ENCODE assay signal across 21 mouse cellular contexts in genomic region chr5:74750501-74750900, GRCm38 (mm10). TPM values are rescaled to one million over a fixed set of nuclear protein-coding genes. Genes with fewer than 3 reads are reported as not detected.
A peak's percentile ranks its signal among the peaks of the same experiment; 100 is the strongest.
DNase-seq lines count a peak whose midpoint lies in the region; ATAC-seq lines count a peak whose summit lies in the region.
"Had no signal": no experiment of that assay in that cellular context is flagged by ENCODE, and none has a peak within 500 bp of the region (broad histone marks: within the 10 kb centered on the region; RNA-seq: fewer than 3 reads in every experiment).

No protein-coding gene starts in this region.

- no peak overlapping the region for H3K4me3 ChIP-seq in kidney, embryonic 16.5 days (ENCODE audit: low read length)
- H3K4me3 ChIP-seq in hindbrain, embryonic 10.5 days, result no peak overlapping the region
- H3K4me3 ChIP-seq: hindbrain, embryonic 13.5 days; intestine, embryonic 15.5 days; limb, embryonic 15.5 days; megakaryocyte, embryonic 14.5 days; neural tube, embryonic 12.5 days had no signal

- H3K36me3 ChIP-seq in kidney, embryonic 16.5 days (ENCODE audit: insufficient read depth, low read length), result no peaks in the 10 kb centered on the region
- no peaks in the 10 kb centered on the region for H3K36me3 ChIP-seq in hindbrain, embryonic 10.5 days
- H3K36me3 ChIP-seq: hindbrain, embryonic 13.5 days; intestine, embryonic 15.5 days; limb, embryonic 15.5 days; neural tube, embryonic 12.5 days had no signal

- no peak overlapping the region for H3K9ac ChIP-seq in kidney, embryonic 16.5 days (replicated peaks; ENCODE audit: low read length)
- H3K9ac ChIP-seq: hindbrain, embryonic 13.5 days; intestine, embryonic 15.5 days; limb, embryonic 15.5 days; liver, postnatal 0 days; neural tube, embryonic 12.5 days had no signal

- H3K9me3 ChIP-seq in kidney, embryonic 16.5 days (ENCODE audit: low read length), result no peaks in the 10 kb centered on the region
- no peaks in the 10 kb centered on the region for H3K9me3 ChIP-seq in hindbrain, embryonic 10.5 days
- H3K9me3 ChIP-seq: hindbrain, embryonic 13.5 days; intestine, embryonic 15.5 days; limb, embryonic 15.5 days; megakaryocyte, embryonic 14.5 days; neural tube, embryonic 12.5 days had no signal

- H3K4me2 ChIP-seq in kidney, embryonic 16.5 days (replicated peaks; ENCODE audit: low read depth, low read length), result no peak overlapping the region
- H3K4me2 ChIP-seq: hindbrain, embryonic 13.5 days; intestine, embryonic 15.5 days; limb, embryonic 15.5 days; neural tube, embryonic 12.5 days had no signal

- intact Hi-C loops in heart, postnatal 14 days (cut with DNase I), result no loop called here

- WGBS in kidney, embryonic 16.5 days, result 79% methylated on average over 5 of the region's 5 CpGs
- 93% methylated on average over 5 of the region's 5 CpGs for WGBS in hindbrain, embryonic 10.5 days

- no peak for ATAC-seq in kidney, embryonic 16.5 days (ENCODE audit: low FRiP score, low TSS enrichment)
- ATAC-seq: activated CD4-positive, CD25-positive, alpha-beta regulatory T cell, adult 4 months; forebrain, embryonic 16.5 days; intestine, embryonic 15.5 days; liver, postnatal 0 days; midbrain, embryonic 16.5 days had no signal

- no peaks in the 10 kb centered on the region for H3K27me3 ChIP-seq in kidney, embryonic 16.5 days (ENCODE audit: insufficient read depth, low read length)
- H3K27me3 ChIP-seq in hindbrain, embryonic 10.5 days (ENCODE audit: insufficient read depth, poor library complexity, severe bottlenecking), result no peaks in the 10 kb centered on the region
- H3K27me3 ChIP-seq: CH12.LX; hindbrain, embryonic 13.5 days; intestine, embryonic 15.5 days; limb, embryonic 15.5 days; megakaryocyte, embryonic 14.5 days; neural tube, embryonic 12.5 days had no signal

- H3K4me1 ChIP-seq in kidney, embryonic 16.5 days (ENCODE audit: insufficient read depth, low read length), result no peaks in the 10 kb centered on the region
- H3K4me1 ChIP-seq in hindbrain, embryonic 10.5 days (replicated peaks), result no peaks in the 10 kb centered on the region
- H3K4me1 ChIP-seq: hindbrain, embryonic 13.5 days; intestine, embryonic 15.5 days; megakaryocyte, embryonic 14.5 days; neural tube, embryonic 12.5 days had no signal

- DNase-seq in adrenal gland, adult (ENCODE audit: inconsistent age in 2 of 2, low spot score in 1 of 2), result peak; percentile 69 to 77
- no peak for DNase-seq in adrenal gland, postnatal 4 days (ENCODE audit: low spot score in 2 of 2)
- DNase-seq in 3T3-L1 (ENCODE audit: low read depth, low spot score), result peak; percentile 64
- peak; percentile 74 for DNase-seq in gastrocnemius, adult 18-20 months (ENCODE audit: low spot score)
- peak; percentile 27 to 43 for DNase-seq in heart, postnatal 14 days
- no peak for DNase-seq in hindbrain, embryonic 10.5 days (ENCODE audit: low spot score)
- DNase-seq in right cerebral cortex, postnatal 25 days, result no peak
- DNase-seq: cerebellum, postnatal 14 days; liver, postnatal 0 days; right cerebral cortex, postnatal 14 days had no signal

- H3K27ac ChIP-seq in kidney, embryonic 16.5 days (ENCODE audit: low read length), result no peak overlapping the region
- H3K27ac ChIP-seq in hindbrain, embryonic 10.5 days, result no peak overlapping the region
- H3K27ac ChIP-seq: hindbrain, embryonic 13.5 days; intestine, embryonic 15.5 days; kidney, postnatal 0 days; limb, embryonic 15.5 days; neural tube, embryonic 12.5 days had no signal

RNA-seq across cellular contexts. Expression of gene Lnx1, which starts 47.8 kb away (rescaled TPM):
- 1 to 10 TPM; 3.6 to 5.1 TPM for total RNA-seq in adrenal gland, postnatal 4 days (2021)
- total RNA-seq in gastrocnemius, adult 18-20 months (2021), result 1 to 10 TPM; 2.7 to 4.4 TPM
- 1 to 10 TPM; 5.9 to 7.8 TPM for total RNA-seq in heart, postnatal 14 days (2021)
- polyA plus RNA-seq in kidney, embryonic 16.5 days (2015; fragmentation: Nextera tagmentation; extraction: Ambion mirVana), result 2.5 and 3.2 TPM in 2 replicates
- 0.72 and 0.95 TPM in 2 replicates for polyA plus RNA-seq in hindbrain, embryonic 10.5 days (2016; fragmentation: Nextera tagmentation; extraction: Ambion mirVana)

Comparison
In these comparisons a context has a peak if more than half of its experiments do, and no peak if none do; other contexts are left out.
1. DNase-seq: peak in adrenal gland, adult (2 of 2), 3T3-L1 (single experiment), gastrocnemius, adult 18-20 months (single experiment) and heart, postnatal 14 days (2 of 2); none in adrenal gland, postnatal 4 days (0 of 2), hindbrain, embryonic 10.5 days (single experiment) and right cerebral cortex, postnatal 25 days (single experiment).